Comparison of ENCODE assay signal across 10 mouse cellular contexts in the genomic region with DNA sequence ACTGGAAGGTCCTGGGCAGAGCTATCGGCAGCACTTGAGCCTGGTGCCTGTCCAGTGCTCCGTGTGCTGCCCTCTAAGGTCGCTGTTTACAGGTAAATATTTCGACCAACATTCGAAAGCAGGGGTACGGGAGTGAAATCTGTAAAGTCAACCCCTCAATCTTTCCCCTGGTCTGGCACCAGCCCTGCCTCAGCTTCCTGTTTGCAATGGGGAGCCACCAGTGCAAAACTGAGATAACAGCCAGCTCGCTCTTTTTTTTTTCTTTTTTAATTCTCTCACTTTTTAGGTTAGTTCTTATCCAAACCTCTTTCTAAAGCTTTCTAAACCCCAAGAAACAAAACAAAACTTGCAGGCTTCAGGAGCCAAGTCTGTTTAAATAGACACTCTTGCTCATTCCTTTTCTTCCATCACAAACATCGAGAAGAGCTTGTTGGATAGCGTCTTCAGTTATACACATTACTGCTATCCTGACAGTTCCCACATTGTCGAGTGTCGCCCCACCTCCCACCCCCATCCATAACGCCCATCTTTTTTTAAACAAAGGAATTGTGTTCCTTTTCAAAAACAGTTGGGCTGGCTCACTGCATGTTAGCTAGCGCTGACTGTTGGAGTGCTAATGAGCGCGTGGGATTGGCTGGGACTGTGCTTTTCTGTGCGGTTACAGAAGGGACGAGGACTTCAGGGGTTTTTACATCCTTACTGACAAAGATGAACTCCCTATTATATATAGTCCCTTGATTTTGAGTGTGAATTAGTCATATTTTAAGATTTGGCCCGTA. TPM values are rescaled to one million over a fixed set of nuclear protein-coding genes. Genes with fewer than 3 reads are reported as not detected.
DNase-seq lines count a peak whose midpoint lies in the region; ATAC-seq and TF ChIP-seq lines count a peak whose summit lies in the region.
"Had no signal": no experiment of that assay in that cellular context is flagged by ENCODE, and none has a peak within 500 bp of the region (broad histone marks: within the 10 kb centered on the region; RNA-seq: fewer than 3 reads in every experiment).

No protein-coding gene starts in this region.

- no peak overlapping the region for H3K4me3 ChIP-seq in intestine, embryonic 14.5 days (ENCODE audit: low read depth, low read length)
- H3K4me3 ChIP-seq in intestine, postnatal 0 days (ENCODE audit: low read depth, low read length): no peak overlapping the region
- no peak overlapping the region for H3K4me3 ChIP-seq in forebrain, embryonic 16.5 days (replicated peaks; ENCODE audit: low read length)
- H3K4me3 ChIP-seq: embryonic facial prominence, embryonic 15.5 days had no signal

- H3K9ac ChIP-seq in intestine, embryonic 14.5 days (ENCODE audit: low read length): no peak overlapping the region
- no peak overlapping the region for H3K9ac ChIP-seq in intestine, postnatal 0 days (ENCODE audit: low read depth, low read length)
- H3K9ac ChIP-seq in forebrain, embryonic 16.5 days (replicated peaks; ENCODE audit: low read depth, low read length): no peak overlapping the region
- H3K9ac ChIP-seq: embryonic facial prominence, embryonic 15.5 days; liver, postnatal 0 days had no signal

- no peak for ATAC-seq in intestine, embryonic 14.5 days (replicated peaks; ENCODE audit: low FRiP score, low TSS enrichment, low read depth)
- ATAC-seq in intestine, postnatal 0 days: no peak
- ATAC-seq in forebrain, embryonic 16.5 days: peak; percentile 75
- peak; percentile 79 for ATAC-seq in megakaryocyte-erythroid progenitor cell, adult 5-6 weeks (replicated peaks; ENCODE audit: low FRiP score, low TSS enrichment, poor library complexity, severe bottlenecking)
- ATAC-seq: liver, postnatal 0 days had no signal

- H3K4me2 ChIP-seq in intestine, embryonic 14.5 days (ENCODE audit: low read length): no peak overlapping the region
- no peak overlapping the region for H3K4me2 ChIP-seq in intestine, postnatal 0 days (replicated peaks; ENCODE audit: low read depth)
- no peak overlapping the region for H3K4me2 ChIP-seq in forebrain, embryonic 16.5 days (ENCODE audit: low read length)
- H3K4me2 ChIP-seq: embryonic facial prominence, embryonic 15.5 days had no signal

- WGBS in intestine, embryonic 14.5 days: 70% methylated on average over 18 of the region's 18 CpGs
- WGBS in intestine, postnatal 0 days: 73% methylated on average over 18 of the region's 18 CpGs
- WGBS in forebrain, embryonic 16.5 days: 50% methylated on average over 18 of the region's 18 CpGs

- H3K27ac ChIP-seq in intestine, embryonic 14.5 days (ENCODE audit: low read depth): 0 out of 2 replicates have a peak overlapping the region, but pooled peaks have one; percentile 9
- no peak overlapping the region for H3K27ac ChIP-seq in intestine, postnatal 0 days (ENCODE audit: low read depth, low read length)
- H3K27ac ChIP-seq in forebrain, embryonic 16.5 days (ENCODE audit: low read length): peak overlapping the region; percentile 17; the same call in 1 of the 2 replicates
- H3K27ac ChIP-seq: embryonic facial prominence, embryonic 15.5 days had no signal

- no peaks in the 10 kb centered on the region for H3K9me3 ChIP-seq in intestine, embryonic 14.5 days (ENCODE audit: control insufficient read depth, low read length)
- no peaks in the 10 kb centered on the region for H3K9me3 ChIP-seq in intestine, postnatal 0 days (ENCODE audit: control insufficient read depth)
- no peaks in the 10 kb centered on the region for H3K9me3 ChIP-seq in forebrain, embryonic 16.5 days (ENCODE audit: control insufficient read depth, low read length)
- H3K9me3 ChIP-seq: embryonic facial prominence, embryonic 15.5 days had no signal

- H3K27me3 ChIP-seq in intestine, embryonic 14.5 days (replicated peaks; ENCODE audit: control insufficient read depth, insufficient read depth, low read length): no peaks in the 10 kb centered on the region
- no peaks in the 10 kb centered on the region for H3K27me3 ChIP-seq in intestine, postnatal 0 days (replicated peaks; ENCODE audit: control insufficient read depth, insufficient read depth, low read length)
- no peaks in the 10 kb centered on the region for H3K27me3 ChIP-seq in forebrain, embryonic 16.5 days (replicated peaks; ENCODE audit: control insufficient read depth, insufficient read depth, low read length)
- H3K27me3 ChIP-seq: embryonic facial prominence, embryonic 15.5 days had no signal

- TF ChIP-seq CTCF in intestine, postnatal 0 days (IDR thresholded peaks at IDR 0.05; ENCODE audit: low read depth): no peak

- peaks cover 78% of the 10 kb centered on the region for H3K36me3 ChIP-seq in intestine, embryonic 14.5 days (ENCODE audit: control insufficient read depth, insufficient read depth, low read length)
- H3K36me3 ChIP-seq in intestine, postnatal 0 days (ENCODE audit: control insufficient read depth, insufficient read depth): peaks cover 74% of the 10 kb centered on the region
- H3K36me3 ChIP-seq in forebrain, embryonic 16.5 days (ENCODE audit: control insufficient read depth, insufficient read depth): peaks cover 33% of the 10 kb centered on the region

- no peak for DNase-seq in intestine, embryonic 14.5 days (ENCODE audit: low spot score)
- DNase-seq in MEL-GATA-1-ER (ENCODE audit: extremely low read depth, low read depth) (peak; percentile 56), adipocyte (ENCODE audit: low spot score) (no peak)
- no peak for DNase-seq in cerebellum, adult 8-10 months
- no peak for DNase-seq in adrenal gland, adult 18-20 months (ENCODE audit: low spot score in 2 of 2)
- DNase-seq: liver, postnatal 0 days had no signal

- H3K4me1 ChIP-seq in intestine, embryonic 14.5 days (replicated peaks; ENCODE audit: control insufficient read depth, insufficient read depth, low read length): no peaks in the 10 kb centered on the region; the same call in 1 of the 2 replicates
- H3K4me1 ChIP-seq in intestine, postnatal 0 days (replicated peaks; ENCODE audit: control insufficient read depth, insufficient read depth, low read length): no peaks in the 10 kb centered on the region
- H3K4me1 ChIP-seq in forebrain, embryonic 16.5 days (replicated peaks; ENCODE audit: control insufficient read depth, insufficient read depth, low read length): peaks cover 16% of the 10 kb centered on the region

RNA-seq across cellular contexts. Expression of gene Eid3, which starts 27.6 kb away (rescaled TPM):
- polyA plus RNA-seq in intestine, embryonic 14.5 days (2014; fragmentation: Nextera tagmentation; extraction: Ambion mirVana): 0.31 and 0.63 TPM in 2 replicates
- polyA plus RNA-seq in intestine, postnatal 0 days (2015; fragmentation: Nextera tagmentation; extraction: Ambion mirVana): 0.17 and 0.38 TPM in 2 replicates
- polyA plus RNA-seq in forebrain, embryonic 16.5 days (2015; fragmentation: Nextera tagmentation; extraction: Ambion mirVana): 0.37 TPM in 2 replicates
- 3.6 and 7.4 TPM in 2 replicates for total RNA-seq in megakaryocyte-erythroid progenitor cell, adult 5-6 weeks (2014; fragmentation: Nextera tagmentation)
- total RNA-seq in megakaryocyte-erythroid progenitor cell, adult 5-6 weeks (2017): 3.9 TPM in 1 of 2 replicates, not detected in the other
- total RNA-seq in adrenal gland, adult 18-20 months (2021): 1 to 10 TPM; 1.4 to 2.0 TPM
- polyA plus RNA-seq: liver, postnatal 0 days had no signal

Comparison
In these comparisons a context has a peak if more than half of its experiments do, and no peak if none do; other contexts are left out.
1. ATAC-seq: peak in forebrain, embryonic 16.5 days (single experiment) and megakaryocyte-erythroid progenitor cell, adult 5-6 weeks (single experiment); none in intestine, embryonic 14.5 days (single experiment) and intestine, postnatal 0 days (single experiment).